Mouse (Mus musculus) stomach, embryonic 16.5 days (tissue): ENCODE measurements around the gene Dnm1. TPM values are rescaled to one million over a fixed set of nuclear protein-coding genes. Genes with fewer than 3 reads are reported as not detected.

Experiments used
- ATAC-seq: fragments of 200-750 bp; cut with Nextera tagmentation; 2 replicates; pipeline ENCODE4 v1.8.0; 2017; ENCODE audit warnings: moderate number of reproducible peaks, moderate TSS enrichment; ENCODE audit not compliant: insufficient read depth, low FRiP score
- H3K27ac ChIP-seq: fragments of 300-500 bp; sonication (generic); 2 replicates; pipeline ENCODE4 v1.5.1; 2014; ENCODE audit warnings: low read length
- H3K27me3 ChIP-seq: fragments of 300-500 bp; sonication (generic); 2 replicates; pipeline ENCODE4 v1.6.1; 2014; ENCODE audit warnings: low read length, control low read depth, mixed read lengths; ENCODE audit not compliant: control insufficient read depth, insufficient read depth
- H3K36me3 ChIP-seq: fragments of 300-500 bp; sonication (generic); 2 replicates; pipeline ENCODE4 v1.6.1; 2014; ENCODE audit warnings: low read length; ENCODE audit not compliant: control insufficient read depth, insufficient read depth
- H3K4me1 ChIP-seq: fragments of 300-500 bp; sonication (generic); 2 replicates; pipeline ENCODE4 v1.6.1; 2014; ENCODE audit warnings: low read length, control low read depth, mixed read lengths; ENCODE audit not compliant: control insufficient read depth, insufficient read depth
- H3K4me2 ChIP-seq: fragments of 300-500 bp; sonication (generic); 2 replicates; pipeline ENCODE4 v1.6.1; 2014; ENCODE audit warnings: low read depth, low read length, mixed read lengths
- H3K4me3 ChIP-seq: fragments of 300-500 bp; sonication (generic); replicated peaks from 2 replicates; pipeline ENCODE4 v1.5.1; 2014; ENCODE audit warnings: mild to moderate bottlenecking, low read length
- H3K9ac ChIP-seq: fragments of 300-500 bp; sonication (generic); 2 replicates; pipeline ENCODE4 v1.6.1; 2014; ENCODE audit warnings: low read length
- H3K9me3 ChIP-seq: fragments of 300-500 bp; sonication (generic); replicated peaks from 2 replicates; pipeline ENCODE4 v1.6.1; 2016; ENCODE audit warnings: low read length, control low read depth; ENCODE audit not compliant: control insufficient read depth
- WGBS: fragments of 180-500 bp; shearing (Covaris S2); extraction: QIAGEN DNeasy Blood & Tissue Kit; methylation state at CpG from one replicate; pipeline ENCODE4 v1.1.7; 2014; 5-methylcytosine and 5-hydroxymethylcytosine counted together
- polyA plus RNA-seq: library from polyadenylated mRNA; unstranded; fragments of >200 nt; fragmentation: Nextera tagmentation; extraction: Ambion mirVana; gene quantifications from 2 replicates; pipeline ENCODE4 v1.2.1, GENCODE M21; 2015

The Dnm1 gene
- polyA plus RNA-seq, 1 experiment from 2014 or later: 8.1 TPM

DNA sequence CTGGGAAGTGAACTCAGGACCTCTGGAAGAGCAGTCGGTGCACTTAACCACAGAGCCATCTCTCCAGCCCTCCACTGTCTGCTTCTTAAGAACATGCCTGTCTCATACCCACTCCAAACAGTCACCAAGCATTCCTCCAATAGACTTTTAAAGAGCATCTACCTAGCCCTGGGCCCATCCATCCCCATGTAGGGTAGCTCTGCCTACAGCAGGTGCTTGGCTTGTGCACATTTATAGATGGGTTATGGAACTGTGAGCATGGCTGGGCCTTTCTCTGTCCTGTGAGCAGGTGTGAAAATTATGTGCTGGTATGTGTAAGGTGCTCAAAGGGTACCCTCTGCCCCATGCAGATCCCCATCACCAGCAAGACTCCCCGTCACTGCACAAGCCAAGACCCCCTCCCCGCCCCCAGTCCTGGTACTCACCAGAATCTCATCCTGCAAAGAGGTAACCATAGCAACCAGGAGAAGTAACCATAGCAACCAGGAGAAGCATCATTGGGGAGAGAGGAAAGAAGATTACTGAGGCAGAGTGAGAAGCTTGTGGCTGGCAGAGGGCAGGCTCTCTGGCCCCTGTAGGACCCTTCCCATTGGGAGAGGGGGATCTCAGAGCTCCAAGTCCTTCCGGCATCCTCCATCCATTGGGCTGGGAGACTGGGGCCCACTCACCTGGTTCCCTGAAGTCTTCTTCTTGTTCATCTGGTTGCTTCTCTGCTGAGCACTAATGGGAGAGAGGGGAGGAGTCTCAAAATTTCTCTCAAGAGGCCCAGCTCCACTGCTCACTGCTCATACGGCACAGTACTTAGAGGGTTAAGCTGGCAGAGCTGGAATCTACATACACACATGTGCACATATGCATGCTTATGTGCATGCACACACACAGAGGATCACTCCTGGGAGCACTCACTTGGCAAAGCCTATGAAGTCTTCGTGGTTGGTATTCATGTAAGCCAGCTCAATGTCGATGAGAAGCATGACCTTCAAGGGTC, 30.1 kb downstream of the Dnm1 start:
- H3K4me3 ChIP-seq: no peak overlapping the region
- peaks cover 19% of the 10 kb centered on the region for H3K4me1 ChIP-seq
- H3K27ac ChIP-seq: no peak overlapping the region
- H3K9me3 ChIP-seq: no peaks in the 10 kb centered on the region
- no peaks in the 10 kb centered on the region for H3K36me3 ChIP-seq
- ATAC-seq: no peak
- no peaks in the 10 kb centered on the region for H3K27me3 ChIP-seq
- 79% methylated on average over 7 of the region's 7 CpGs for WGBS
- H3K9ac ChIP-seq: no peak overlapping the region
- H3K4me2 ChIP-seq: no peak overlapping the region

DNA sequence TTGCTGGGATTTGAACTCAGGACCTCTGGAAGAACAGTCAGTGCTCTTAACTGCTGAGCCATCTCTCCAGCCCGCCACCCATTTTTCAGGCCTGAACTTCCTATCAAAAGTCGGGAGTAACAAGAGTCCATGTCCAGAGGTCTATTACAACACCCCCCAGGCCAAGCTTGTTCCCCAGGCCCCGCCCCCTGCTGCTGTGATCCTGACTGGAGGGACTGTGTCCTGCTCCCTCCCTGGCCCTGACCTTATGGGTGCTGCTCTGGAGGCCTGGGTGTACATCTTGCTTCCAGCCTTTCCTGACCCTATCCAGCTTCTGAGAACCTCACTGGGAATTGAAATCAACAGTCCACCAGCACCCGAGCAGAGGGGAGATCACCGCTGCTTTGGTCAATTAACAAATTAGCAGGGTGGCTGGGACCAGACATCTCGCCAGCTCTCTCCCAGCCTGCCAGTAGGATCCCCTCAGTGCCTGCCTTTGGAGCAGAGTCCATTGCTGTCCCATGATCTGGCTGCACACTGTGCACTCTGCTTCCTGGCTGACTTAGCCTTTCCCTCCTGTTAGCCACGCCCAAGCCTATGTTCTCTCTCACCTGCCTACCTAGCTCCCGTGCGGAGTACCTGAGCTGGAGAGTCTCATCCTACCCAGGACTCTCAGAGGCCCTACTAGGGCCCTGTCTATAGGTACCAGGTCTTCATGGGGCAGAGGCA, 31.4 kb downstream of the Dnm1 start:
- Histone ChIP-seq H3K9me3 (no peaks in the 10 kb centered on the region), H3K9ac (no peak overlapping the region), H3K27ac (peak overlapping the region; percentile 33; the same call in 1 of the 2 replicates), H3K27me3 (no peaks in the 10 kb centered on the region), H3K4me1 (peaks cover 31% of the 10 kb centered on the region), H3K4me2 (no peak overlapping the region), H3K36me3 (no peaks in the 10 kb centered on the region), H3K4me3 (no peak overlapping the region)
- WGBS: 70% methylated on average over 9 of the region's 9 CpGs
- ATAC-seq: no peak

DNA sequence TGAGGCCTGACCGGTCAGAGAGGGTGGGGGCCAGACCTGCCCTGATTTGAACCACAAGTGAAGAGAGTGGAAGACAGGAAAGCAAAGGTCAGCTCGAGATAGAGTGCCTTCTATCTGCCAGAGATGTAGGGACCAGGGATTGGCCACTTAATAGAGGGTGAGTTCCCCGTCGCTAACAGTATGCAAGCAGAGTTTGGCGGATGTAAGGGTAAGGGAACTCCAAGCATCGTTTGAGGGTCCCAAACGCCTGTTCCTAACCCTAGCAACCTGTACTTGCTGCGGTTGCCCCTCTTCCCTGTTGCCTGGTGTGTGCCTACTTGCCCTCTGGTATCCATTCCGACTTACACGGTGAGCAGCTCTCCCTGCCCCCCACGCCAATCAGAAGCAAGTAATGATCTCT, 32.4 kb downstream of the Dnm1 start:
- no peaks in the 10 kb centered on the region for H3K9me3 ChIP-seq
- H3K4me3 ChIP-seq: no peak overlapping the region
- peaks cover 40% of the 10 kb centered on the region for H3K4me1 ChIP-seq
- 68% methylated on average over 11 of the region's 11 CpGs for WGBS
- no peak overlapping the region for H3K4me2 ChIP-seq
- peak overlapping the region; percentile 98 for H3K27ac ChIP-seq
- no peaks in the 10 kb centered on the region for H3K27me3 ChIP-seq
- H3K36me3 ChIP-seq: no peaks in the 10 kb centered on the region
- no peak overlapping the region for H3K9ac ChIP-seq
- ATAC-seq: no peak

DNA sequence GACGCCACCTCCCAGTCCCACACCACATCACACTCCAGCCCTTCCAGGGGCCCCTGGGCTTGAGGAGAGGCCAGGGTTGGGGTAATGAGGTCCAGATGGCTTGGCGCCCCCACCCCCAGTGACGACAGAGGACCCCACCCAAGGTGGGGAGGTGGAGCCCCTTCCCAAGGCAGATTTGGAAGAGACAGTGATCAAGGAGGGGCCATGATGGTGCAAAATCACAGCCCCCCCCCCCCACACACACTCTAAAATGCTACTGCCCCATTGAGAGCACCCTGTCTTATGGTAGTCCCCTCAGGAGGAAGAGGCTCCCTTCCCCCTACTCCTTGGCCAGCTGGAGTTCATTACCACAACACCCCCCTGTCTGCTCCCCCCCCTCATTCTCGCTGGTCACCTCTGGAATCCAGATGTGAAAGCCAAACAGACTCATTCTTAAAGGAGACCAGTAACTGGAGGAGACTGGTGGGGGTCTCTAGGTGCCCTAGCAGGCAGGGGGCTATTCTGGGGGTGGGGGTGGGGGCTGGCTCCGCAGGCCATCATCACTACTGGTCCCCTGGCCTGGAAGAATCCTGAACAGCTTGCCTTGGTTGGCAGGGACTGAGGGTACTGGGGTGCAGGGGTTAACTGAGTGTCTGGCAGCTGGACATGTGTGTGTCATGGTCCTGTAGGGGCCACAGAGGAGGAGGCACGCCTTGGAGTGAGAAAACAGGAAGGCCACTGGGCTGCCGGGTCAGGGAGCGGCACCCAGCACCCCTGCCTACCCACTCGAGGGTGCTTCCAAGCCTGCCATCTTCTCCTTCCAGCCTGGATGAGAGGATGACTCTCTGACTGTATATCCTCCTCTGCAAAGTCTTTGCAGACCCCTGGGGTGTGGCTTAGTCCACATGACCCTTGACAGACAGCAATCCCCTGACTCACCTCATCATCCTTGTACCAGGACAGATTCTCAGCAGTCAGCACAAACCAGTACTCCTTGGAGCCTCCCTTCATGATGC, 33.3 kb downstream of the Dnm1 start:
- H3K4me2 ChIP-seq: peak overlapping the region; percentile 59
- ATAC-seq: peak; percentile 22; the same call in 1 of the 2 replicates
- peak overlapping the region; percentile 54 for H3K9ac ChIP-seq
- H3K27ac ChIP-seq: peak overlapping the region; percentile 98
- 24% methylated on average over 9 of the region's 9 CpGs for WGBS
- peaks cover 46% of the 10 kb centered on the region for H3K4me1 ChIP-seq
- no peaks in the 10 kb centered on the region for H3K9me3 ChIP-seq
- H3K27me3 ChIP-seq: no peaks in the 10 kb centered on the region
- peak overlapping the region; percentile 50; the same call in 1 of the 2 replicates for H3K4me3 ChIP-seq
- no peaks in the 10 kb centered on the region for H3K36me3 ChIP-seq

DNA sequence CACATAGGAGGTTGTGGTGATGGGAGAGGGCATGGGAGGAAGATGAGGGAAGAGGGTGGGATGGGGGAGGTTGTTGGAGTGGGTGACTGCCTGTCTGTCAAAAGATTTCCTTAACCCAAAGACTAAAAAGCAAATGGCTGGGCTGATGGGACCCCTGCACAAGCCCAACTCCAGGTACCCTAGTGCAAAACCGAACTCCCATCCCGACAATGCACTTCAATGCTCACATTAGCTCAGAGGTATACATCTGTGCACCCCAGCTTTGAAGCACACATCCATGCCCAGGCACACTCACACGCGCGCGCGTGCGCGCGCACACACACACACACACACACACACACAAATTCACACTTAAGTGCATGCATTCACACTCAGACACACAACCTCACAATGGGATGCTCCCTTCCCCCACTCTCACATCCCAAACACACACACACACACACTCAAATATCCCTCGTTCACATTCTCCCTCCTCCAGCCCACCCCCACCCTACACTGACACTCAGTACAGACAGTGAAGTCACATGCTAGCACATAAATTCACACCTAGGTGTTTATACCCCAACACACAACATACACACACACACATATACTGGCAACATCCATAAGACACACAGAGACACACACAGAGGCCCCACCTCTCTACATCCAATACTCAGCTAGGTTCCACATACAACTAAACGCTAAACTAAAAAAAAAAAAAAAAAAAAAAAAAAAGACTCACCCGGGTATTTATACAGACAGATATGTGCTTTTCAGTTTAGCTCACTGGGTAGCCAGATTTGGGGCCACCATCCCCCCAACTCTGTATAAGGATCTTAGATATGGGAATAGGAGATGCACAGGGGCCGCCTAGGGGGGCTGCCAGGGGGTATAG, 34.2 kb downstream of the Dnm1 start:
- H3K4me3 ChIP-seq: peak overlapping the region; percentile 50
- no peaks in the 10 kb centered on the region for H3K9me3 ChIP-seq
- no peaks in the 10 kb centered on the region for H3K27me3 ChIP-seq
- H3K27ac ChIP-seq: peak overlapping the region; percentile 98
- no peak for ATAC-seq
- peak overlapping the region; percentile 59 for H3K4me2 ChIP-seq
- peak overlapping the region; percentile 84 for H3K9ac ChIP-seq
- no peaks in the 10 kb centered on the region for H3K36me3 ChIP-seq
- H3K4me1 ChIP-seq: peaks cover 48% of the 10 kb centered on the region
- 54% methylated on average over 14 of the region's 14 CpGs for WGBS

DNA sequence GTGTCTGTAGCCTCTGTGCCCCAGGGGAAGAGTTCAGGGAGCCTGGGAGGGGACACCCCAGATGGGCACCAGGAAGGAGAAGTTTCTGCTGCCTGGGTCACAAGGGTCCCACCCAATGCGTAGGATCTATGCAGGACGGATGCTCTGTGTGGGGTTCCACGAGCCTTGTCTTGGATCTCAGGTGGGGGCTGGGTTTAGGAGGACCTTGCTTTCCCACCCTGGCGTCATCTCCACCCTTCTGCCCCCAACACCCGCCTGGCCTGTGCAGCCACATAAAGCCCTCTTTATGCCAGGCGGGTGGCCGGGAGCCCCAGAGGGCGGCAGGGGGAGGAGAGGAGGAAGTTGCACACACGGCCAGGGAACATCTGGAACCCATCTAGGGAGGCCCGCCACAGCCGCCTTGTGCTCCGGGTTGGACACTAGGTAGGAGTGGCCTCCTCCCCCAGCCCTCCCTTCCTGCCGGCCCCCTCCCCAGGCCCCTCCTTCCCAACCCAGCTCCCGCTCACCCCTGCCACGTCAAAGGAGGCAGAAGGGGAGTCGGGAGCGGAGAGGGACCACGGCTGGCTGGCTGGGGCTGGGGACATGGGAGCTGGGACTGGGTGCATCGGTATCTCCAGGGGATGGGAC, 35.2 kb downstream of the Dnm1 start:
- peak overlapping the region; percentile 98 for H3K27ac ChIP-seq
- peak; percentile 84 for ATAC-seq
- H3K9me3 ChIP-seq: no peaks in the 10 kb centered on the region
- H3K4me1 ChIP-seq: peaks cover 48% of the 10 kb centered on the region
- no peaks in the 10 kb centered on the region for H3K27me3 ChIP-seq
- peak overlapping the region; percentile 50 for H3K4me3 ChIP-seq
- H3K36me3 ChIP-seq: no peaks in the 10 kb centered on the region
- H3K4me2 ChIP-seq: peak overlapping the region; percentile 59
- 5% methylated on average over 19 of the region's 19 CpGs for WGBS
- peak overlapping the region; percentile 84 for H3K9ac ChIP-seq

DNA sequence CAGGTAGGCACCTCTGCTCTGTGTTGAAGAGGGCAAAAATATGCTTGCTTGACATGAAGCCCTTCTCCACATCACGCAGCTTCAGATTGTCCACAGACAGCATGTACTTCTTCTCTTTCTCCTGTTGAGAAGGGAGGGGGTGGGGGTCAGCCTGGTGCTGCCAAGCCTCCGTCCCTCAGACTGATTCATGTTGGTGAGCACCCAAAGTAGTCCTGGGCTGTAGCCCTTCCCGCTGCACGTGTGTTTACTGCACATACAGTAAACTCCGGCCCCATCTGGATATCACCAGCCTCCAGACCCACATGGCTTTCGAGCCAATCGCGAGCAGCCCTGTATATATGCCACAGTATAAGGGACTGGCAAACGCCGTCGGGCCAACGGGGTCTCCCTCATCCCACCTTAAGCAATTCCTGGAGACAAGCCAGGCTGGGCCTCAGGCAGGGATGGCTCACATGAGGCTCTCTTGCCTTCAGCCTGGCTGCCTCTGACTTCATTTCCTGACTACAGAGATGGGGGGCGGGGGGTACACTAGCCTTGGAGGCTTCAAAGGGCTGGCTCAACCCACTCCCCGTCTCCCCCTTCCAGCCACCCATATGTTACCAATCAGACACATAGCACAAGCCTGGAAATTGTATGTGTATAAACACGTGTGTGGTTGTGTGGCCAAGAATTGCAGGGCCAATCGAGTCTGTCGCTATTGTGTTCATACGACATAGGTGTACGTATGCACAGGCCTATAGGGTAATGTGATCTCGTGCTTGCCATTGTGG, 36.1 kb downstream of the Dnm1 start:
- H3K4me1 ChIP-seq: peaks cover 48% of the 10 kb centered on the region
- WGBS: 42% methylated on average over 20 of the region's 20 CpGs
- ATAC-seq: peak; percentile 17
- H3K36me3 ChIP-seq: no peaks in the 10 kb centered on the region
- no peak overlapping the region for H3K4me3 ChIP-seq
- no peaks in the 10 kb centered on the region for H3K9me3 ChIP-seq
- H3K27me3 ChIP-seq: no peaks in the 10 kb centered on the region
- H3K4me2 ChIP-seq: peak overlapping the region; percentile 13; the same call in 1 of the 2 replicates
- peak overlapping the region; percentile 98 for H3K27ac ChIP-seq
- peak overlapping the region; percentile 84 for H3K9ac ChIP-seq
